Mouse (Mus musculus) brain, embryonic 14.5 days (tissue): ENCODE results near the gene Gm49383.
"Not testable (repeated sequence)": the region's sequence is repeated elsewhere in the genome, so short reads cannot be mapped to it uniquely, and the experiment has no call there.

Source experiments
- CTCF ChIP-seq: fragments of 200-500 bp; IDR thresholded peaks from 2 replicates; pipeline ENCODE4 v1.5.1; 2012; ENCODE audit warnings: inconsistent platforms, mild to moderate bottlenecking, moderate library complexity, borderline replicate concordance; ENCODE audit not compliant: insufficient read depth, insufficient read length; ENCODE audit errors: extremely low read depth
- POLR2A ChIP-seq: fragments of 200-500 bp; IDR thresholded peaks from 2 replicates; pipeline ENCODE4 v1.6.1; 2012; ENCODE audit warnings: mild to moderate bottlenecking, inconsistent platforms, borderline replicate concordance; ENCODE audit not compliant: poor library complexity, insufficient read depth, insufficient read length, severe bottlenecking; ENCODE audit errors: extremely low read depth

- not testable (repeated sequence) for TF ChIP-seq POLR2A, CTCF
Observed at GRCm38 (mm10) chr12:69160677-69161076, 36.2 kb downstream of the Gm49383 start.
